Mouse (Mus musculus) thymus, adult 2 months (tissue): ENCODE measurements around the gene Cisd3. TPM values are rescaled to one million over a fixed set of nuclear protein-coding genes. Genes with fewer than 3 reads are reported as not detected.

Experiments
- DNase-seq: peaks from one replicate; pipeline ENCODE4 v3.0.0; 2021
- H3K27ac ChIP-seq: fragments of 200-500 bp; 2 replicates; pipeline ENCODE4 v1.5.1; 2012; ENCODE audit warnings: low read length, control low read depth; ENCODE audit not compliant: control insufficient read depth, insufficient read depth
- H3K27me3 ChIP-seq: fragments of 200-500 bp; 2 replicates; pipeline ENCODE4 v1.6.1; 2012; ENCODE audit warnings: mild to moderate bottlenecking, low read length, moderate library complexity, mixed read lengths; ENCODE audit not compliant: control insufficient read depth, insufficient read depth
- H3K36me3 ChIP-seq: fragments of 200-500 bp; 2 replicates; pipeline ENCODE4 v1.6.1; 2012; ENCODE audit warnings: mild to moderate bottlenecking, low read length, moderate library complexity; ENCODE audit not compliant: control insufficient read depth, insufficient read depth
- H3K4me1 ChIP-seq: fragments of 200-500 bp; replicated peaks from 2 replicates; pipeline ENCODE4 v1.6.1; 2012; ENCODE audit warnings: low read length; ENCODE audit not compliant: control insufficient read depth, insufficient read depth
- H3K4me3 ChIP-seq: fragments of 200-500 bp; 2 replicates; pipeline ENCODE4 v1.5.1; 2012; ENCODE audit warnings: mild to moderate bottlenecking, low read length, control low read depth, moderate library complexity; ENCODE audit not compliant: control insufficient read depth, insufficient read depth
- CTCF ChIP-seq: fragments of 200-500 bp; IDR thresholded peaks from 2 replicates; pipeline ENCODE4 v1.5.1; 2012; ENCODE audit warnings: mild to moderate bottlenecking, control low read depth, low read length, moderate library complexity, borderline replicate concordance; ENCODE audit not compliant: control insufficient read depth, poor library complexity, insufficient read depth; ENCODE audit errors: extremely low read depth
- POLR2A ChIP-seq: fragments of 200-500 bp; IDR thresholded peaks from 2 replicates; pipeline ENCODE4 v1.6.1; 2012; ENCODE audit warnings: mild to moderate bottlenecking, low read length, control low read depth, moderate library complexity; ENCODE audit not compliant: control insufficient read depth, poor library complexity, insufficient read depth; ENCODE audit errors: extremely low read depth
- WGBS: fragments of 180-500 bp; shearing (Covaris S2); methylation state at CpG from one replicate; pipeline ENCODE4 v1.1.7; 2018; 5-methylcytosine and 5-hydroxymethylcytosine counted together
- polyA plus RNA-seq: library from polyadenylated mRNA; depleted of rRNA; stranded (reverse); fragments of >200 nt; gene quantifications from 2 replicates; pipeline ENCODE4 v1.2.3, GENCODE M21; 2012

Cisd3 gene
- polyA plus RNA-seq, 1 experiment: 24.9 TPM

GRCm38 (mm10) chr11:97686322-97686908, 789 bp downstream of the Cisd3 start:
- Histone ChIP-seq H3K27ac (no peak overlapping the region), H3K4me3 (no peak overlapping the region), H3K4me1 (peaks cover 30% of the 10 kb centered on the region), H3K27me3 (no peaks in the 10 kb centered on the region), H3K36me3 (peaks cover 5% of the 10 kb centered on the region)
- DNase-seq: no peak
- 90% methylated on average over 11 of the region's 11 CpGs for WGBS
- TF ChIP-seq POLR2A (no peak), CTCF (no peak)

GRCm38 (mm10) chr11:97687061-97687460, 1.4 kb downstream of the Cisd3 start:
- H3K27me3 ChIP-seq: no peaks in the 10 kb centered on the region
- H3K27ac ChIP-seq: no peak overlapping the region
- WGBS: 98% methylated on average over 3 of the region's 3 CpGs
- DNase-seq: no peak
- no peak overlapping the region for H3K4me3 ChIP-seq
- H3K4me1 ChIP-seq: peaks cover 30% of the 10 kb centered on the region
- no peaks in the 10 kb centered on the region for H3K36me3 ChIP-seq
- no peak for TF ChIP-seq POLR2A
- TF ChIP-seq CTCF: no peak

GRCm38 (mm10) chr11:97689861-97690260, 4.2 kb downstream of the Cisd3 start:
- peak; percentile 82 for DNase-seq
- no peak overlapping the region for H3K4me3 ChIP-seq
- no peaks in the 10 kb centered on the region for H3K36me3 ChIP-seq
- no peak overlapping the region for H3K27ac ChIP-seq
- peaks cover 13% of the 10 kb centered on the region for H3K4me1 ChIP-seq
- 26% methylated on average over 10 of the region's 10 CpGs for WGBS
- TF ChIP-seq POLR2A (no peak), CTCF (peak; percentile 97)
- no peaks in the 10 kb centered on the region for H3K27me3 ChIP-seq

- H3K27ac ChIP-seq: no peak overlapping the region
- H3K4me3 ChIP-seq: no peak overlapping the region
- WGBS: 88% methylated on average over 4 of the region's 4 CpGs
- peaks cover 8% of the 10 kb centered on the region for H3K4me1 ChIP-seq
- peaks cover 9% of the 10 kb centered on the region; the same call in 1 of the 2 replicates for H3K27me3 ChIP-seq
- no peak for DNase-seq
- no peaks in the 10 kb centered on the region for H3K36me3 ChIP-seq
- TF ChIP-seq POLR2A: no peak
- no peak for TF ChIP-seq CTCF
Measured at GRCm38 (mm10) chr11:97694435-97694834, 8.8 kb downstream of the Cisd3 start.

GRCm38 (mm10) chr11:97694921-97695711, 9.5 kb downstream of the Cisd3 start:
- no peak for DNase-seq
- peaks cover 9% of the 10 kb centered on the region; the same call in 1 of the 2 replicates for H3K27me3 ChIP-seq
- peaks cover 13% of the 10 kb centered on the region for H3K4me1 ChIP-seq
- 95% methylated on average over 17 of the region's 17 CpGs for WGBS
- H3K27ac ChIP-seq: no peak overlapping the region
- H3K4me3 ChIP-seq: no peak overlapping the region
- H3K36me3 ChIP-seq: no peaks in the 10 kb centered on the region
- TF ChIP-seq POLR2A: no peak
- no peak for TF ChIP-seq CTCF

DNA sequence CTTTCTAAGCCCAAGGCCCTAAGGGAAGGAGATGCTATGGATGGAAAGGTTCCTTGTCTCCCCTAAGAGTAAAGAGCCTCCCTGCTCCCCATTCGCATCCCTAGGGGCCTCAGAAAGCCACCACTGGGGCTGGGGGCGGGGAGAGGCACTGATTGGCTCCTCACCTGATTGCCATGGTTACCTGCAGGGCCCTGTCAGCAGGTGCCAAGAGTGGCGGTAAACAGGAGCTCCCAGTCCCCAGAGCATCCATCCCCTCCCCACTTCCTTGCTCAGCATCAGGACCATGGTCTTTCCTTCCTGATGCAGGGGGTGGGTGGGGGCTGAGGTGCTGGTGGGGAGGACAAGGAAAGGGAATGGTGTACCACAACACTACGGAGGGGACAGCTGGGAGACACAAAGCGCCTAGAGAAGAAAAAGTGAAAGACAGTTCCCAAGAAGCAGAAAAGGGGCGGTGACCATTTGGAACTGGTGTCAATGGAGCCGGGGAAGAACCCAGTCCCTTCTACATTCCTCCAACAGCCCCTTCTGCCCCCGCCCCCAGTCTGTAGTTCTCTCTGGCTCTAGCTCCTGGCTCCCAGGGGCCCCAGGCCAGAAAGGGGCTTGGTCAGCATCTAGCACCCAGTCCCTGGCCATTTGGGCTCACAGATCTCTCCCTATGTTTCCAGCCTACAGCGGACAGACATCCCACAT, 10.2 kb downstream of the Cisd3 start:
- no peak overlapping the region for H3K4me3 ChIP-seq
- no peak for DNase-seq
- no peaks in the 10 kb centered on the region for H3K36me3 ChIP-seq
- WGBS: 86% methylated on average over 9 of the region's 9 CpGs
- peaks cover 20% of the 10 kb centered on the region for H3K4me1 ChIP-seq
- H3K27me3 ChIP-seq: peaks cover 13% of the 10 kb centered on the region; the same call in 1 of the 2 replicates
- H3K27ac ChIP-seq: no peak overlapping the region
- TF ChIP-seq CTCF (no peak), POLR2A (no peak)
